Mouse (Mus musculus) midbrain, embryonic 12.5 days (tissue): ENCODE measurements at regions not wholly inside any gene's neighbourhood (a gene's known extent, or its start where the extent isn't known, plus 50 kb on each side); places are given as distances from the start of the nearest gene placed in this dataset.
A peak's percentile ranks its signal among the peaks of the same experiment; 100 is the strongest.

Experiments used
- ATAC-seq: fragments of 200-750 bp; cut with Nextera tagmentation; 2 replicates; pipeline ENCODE4 v1.8.0; 2017; ENCODE audit warnings: low read depth, moderate TSS enrichment, moderate library complexity; ENCODE audit not compliant: low FRiP score
- H3K27ac ChIP-seq: fragments of 300-500 bp; sonication (generic); replicated peaks from 2 replicates; pipeline ENCODE4 v1.5.1; 2016; ENCODE audit warnings: mild to moderate bottlenecking
- H3K27me3 ChIP-seq: fragments of 300-500 bp; sonication (generic); 2 replicates; pipeline ENCODE4 v1.6.1; 2016; ENCODE audit warnings: mild to moderate bottlenecking
- H3K36me3 ChIP-seq: fragments of 300-500 bp; sonication (generic); 2 replicates; pipeline ENCODE4 v1.6.1; 2016
- H3K4me1 ChIP-seq: fragments of 300-500 bp; sonication (generic); 2 replicates; pipeline ENCODE4 v1.6.1; 2016
- H3K4me2 ChIP-seq: fragments of 300-500 bp; sonication (generic); replicated peaks from 2 replicates; pipeline ENCODE4 v1.6.1; 2016; ENCODE audit warnings: mild to moderate bottlenecking, moderate library complexity
- H3K4me3 ChIP-seq: fragments of 300-500 bp; sonication (generic); 2 replicates; pipeline ENCODE4 v1.5.1; 2016; ENCODE audit warnings: mild to moderate bottlenecking
- H3K9ac ChIP-seq: fragments of 300-500 bp; sonication (generic); replicated peaks from 2 replicates; pipeline ENCODE4 v1.6.1; 2016; ENCODE audit warnings: mild to moderate bottlenecking, moderate library complexity
- H3K9me3 ChIP-seq: fragments of 300-500 bp; sonication (generic); 2 replicates; pipeline ENCODE4 v1.6.1; 2016; ENCODE audit warnings: mild to moderate bottlenecking
- WGBS: fragments of 180-500 bp; shearing (Covaris S2); methylation state at CpG from one replicate; pipeline ENCODE4 v1.1.7; 2016; 5-methylcytosine and 5-hydroxymethylcytosine counted together

- Histone ChIP-seq H3K9me3 (no peaks in the 10 kb centered on the region), H3K4me1 (no peaks in the 10 kb centered on the region), H3K9ac (no peak overlapping the region), H3K4me2 (no peak overlapping the region), H3K36me3 (no peaks in the 10 kb centered on the region), H3K4me3 (no peak overlapping the region), H3K27ac (no peak overlapping the region), H3K27me3 (no peaks in the 10 kb centered on the region)
- peak; percentile 74 for ATAC-seq
- WGBS: 14% methylated on average over 6 of the region's 6 CpGs
Measured at GRCm38 (mm10) chr17:75617280-75617679, 65.5 kb upstream of the Fam98a start.

- Histone ChIP-seq H3K36me3 (no peaks in the 10 kb centered on the region), H3K4me3 (no peak overlapping the region), H3K9me3 (no peaks in the 10 kb centered on the region), H3K9ac (no peak overlapping the region), H3K4me1 (no peaks in the 10 kb centered on the region), H3K4me2 (no peak overlapping the region), H3K27me3 (no peaks in the 10 kb centered on the region), H3K27ac (no peak overlapping the region)
- 78% methylated on average over 2 of the region's 2 CpGs for WGBS
- no peak for ATAC-seq
Measured at GRCm38 (mm10) chr17:75615335-75615734, 63.6 kb upstream of the Fam98a start.

- no peaks in the 10 kb centered on the region for H3K9me3 ChIP-seq
- H3K36me3 ChIP-seq: no peaks in the 10 kb centered on the region
- no peak overlapping the region for H3K4me2 ChIP-seq
- 16% methylated on average over 4 of the region's 4 CpGs for WGBS
- no peaks in the 10 kb centered on the region; the same call in 1 of the 2 replicates for H3K4me1 ChIP-seq
- H3K9ac ChIP-seq: no peak overlapping the region
- H3K27ac ChIP-seq: no peak overlapping the region
- no peak overlapping the region for H3K4me3 ChIP-seq
- no peak for ATAC-seq
- H3K27me3 ChIP-seq: no peaks in the 10 kb centered on the region
Measured at GRCm38 (mm10) chr17:75603417-75604086, 51.8 kb upstream of the Fam98a start.
